ENCODE assay signal across 8 mouse cellular contexts in the genomic region with DNA sequence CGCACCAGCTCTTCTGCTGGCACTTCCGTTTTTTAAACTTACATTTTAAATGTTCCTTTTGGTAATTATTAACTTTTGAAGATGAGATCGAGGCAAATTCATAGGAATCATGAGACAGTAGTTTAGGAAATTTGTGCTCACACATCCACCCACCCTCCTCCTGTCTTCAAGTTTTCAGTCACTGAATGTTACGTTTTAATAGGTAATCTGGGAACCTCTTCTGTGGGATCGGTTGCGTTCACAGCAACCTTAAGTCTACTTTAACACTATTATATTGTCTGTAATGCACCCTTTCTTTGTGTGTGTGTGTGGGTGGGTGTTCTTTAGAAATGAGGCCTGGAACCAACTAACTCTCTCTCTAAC. TPM values are rescaled to one million over a fixed set of nuclear protein-coding genes. Genes with fewer than 3 reads are reported as not detected.
DNase-seq lines count a peak whose midpoint lies in the region; ATAC-seq and TF ChIP-seq lines count a peak whose summit lies in the region.

No protein-coding gene starts in this region.

- H3K27me3 ChIP-seq in heart, embryonic 11.5 days (ENCODE audit: control insufficient read depth, insufficient read depth, low read length) = no peaks in the 10 kb centered on the region
- no peaks in the 10 kb centered on the region for H3K27me3 ChIP-seq in CH12.LX (replicated peaks)
- no peaks in the 10 kb centered on the region for H3K27me3 ChIP-seq in forebrain, embryonic 13.5 days
- H3K27me3 ChIP-seq in liver, embryonic 13.5 days = 0 out of 2 replicates have a peak, but pooled peaks cover 6% of the 10 kb centered on the region

- no peak for ATAC-seq in heart, embryonic 11.5 days (replicated peaks; ENCODE audit: insufficient number of reproducible peaks, low FRiP score, low TSS enrichment)
- no peak for ATAC-seq in forebrain, embryonic 13.5 days
- no peak for ATAC-seq in liver, embryonic 13.5 days (ENCODE audit: low read depth)

- no peaks in the 10 kb centered on the region for H3K36me3 ChIP-seq in heart, embryonic 11.5 days (ENCODE audit: control insufficient read depth, insufficient read depth, low read length)
- H3K36me3 ChIP-seq in CH12.LX (replicated peaks in 1 of 2; ENCODE audit: control insufficient read depth in 1 of 2, insufficient read depth in 1 of 2, low read length in 1 of 2) = peaks cover 0 to 2% of the 10 kb centered on the region in 2 experiments
- no peaks in the 10 kb centered on the region for H3K36me3 ChIP-seq in forebrain, embryonic 13.5 days (ENCODE audit: poor library complexity, severe bottlenecking)
- H3K36me3 ChIP-seq in liver, embryonic 13.5 days = no peaks in the 10 kb centered on the region

- no peak for TF ChIP-seq RAD21 in CH12.LX (IDR thresholded peaks at IDR 0.05; ENCODE audit: low read depth, low read length)

- H3K4me2 ChIP-seq in heart, embryonic 11.5 days = peak overlapping the region; percentile 77
- peak overlapping the region; percentile 93 for H3K4me2 ChIP-seq in CH12.LX (ENCODE audit: insufficient read depth, low read depth, poor library complexity, severe bottlenecking)
- peak overlapping the region; percentile 78 for H3K4me2 ChIP-seq in forebrain, embryonic 13.5 days
- H3K4me2 ChIP-seq in liver, embryonic 13.5 days = peak overlapping the region; percentile 87

- 13% methylated on average over 6 of the region's 6 CpGs for WGBS in heart, embryonic 11.5 days (ENCODE audit: insufficient replicate concordance)
- 13% methylated on average over 6 of the region's 6 CpGs for WGBS in forebrain, embryonic 13.5 days
- 21% methylated on average over 6 of the region's 6 CpGs for WGBS in liver, embryonic 13.5 days (ENCODE audit: insufficient replicate concordance)

- dilution Hi-C loops in CH12.LX (cut with MboI; ENCODE audit: extremely low pct_ligation_motif_present, extremely low pct_unique_long_range_greater_than_20kb, low sequenced_read_pairs) = no loop called here

- H3K27ac ChIP-seq in heart, embryonic 11.5 days (ENCODE audit: low read depth, low read length) = no peak overlapping the region
- H3K27ac ChIP-seq in CH12.LX (ENCODE audit: insufficient read depth, low read depth) = peak overlapping the region; percentile 73
- peak overlapping the region; percentile 90; the same call in 1 of the 2 replicates for H3K27ac ChIP-seq in forebrain, embryonic 13.5 days
- no peak overlapping the region for H3K27ac ChIP-seq in liver, embryonic 13.5 days

- no peaks in the 10 kb centered on the region for H3K4me1 ChIP-seq in heart, embryonic 11.5 days (ENCODE audit: control insufficient read depth, insufficient read depth, low read length)
- peaks cover 10 to 53% of the 10 kb centered on the region in 2 experiments for H3K4me1 ChIP-seq in CH12.LX (ENCODE audit: control insufficient read depth in 1 of 2, insufficient read depth in 2 of 2)
- peaks cover 15% of the 10 kb centered on the region for H3K4me1 ChIP-seq in forebrain, embryonic 13.5 days
- H3K4me1 ChIP-seq in liver, embryonic 13.5 days (replicated peaks) = peaks cover 23% of the 10 kb centered on the region

- no peak overlapping the region for H3K9ac ChIP-seq in heart, embryonic 11.5 days (ENCODE audit: low read depth, low read length)
- H3K9ac ChIP-seq in CH12.LX (ENCODE audit: insufficient read depth, low read depth) = peak overlapping the region; percentile 98
- peak overlapping the region; percentile 81; the same call in 1 of the 2 replicates for H3K9ac ChIP-seq in forebrain, embryonic 13.5 days
- H3K9ac ChIP-seq in liver, embryonic 13.5 days = peak overlapping the region; percentile 80; the same call in 1 of the 2 replicates

- in situ Hi-C loops in CH12.LX (cut with MboI; ENCODE audit: low pct_ligation_motif_present, low pct_unique_long_range_greater_than_20kb, low sequenced_read_pairs) = no loop called here

- DNase-seq in heart, adult 18-20 months = no peak
- no peak for DNase-seq in CH12.LX (ENCODE audit: extremely low read depth)
- DNase-seq in liver, embryonic 13.5 days = no peak
- no peak for DNase-seq in adrenal gland, postnatal 4 days (ENCODE audit: low spot score in 2 of 2)
- DNase-seq in cerebellum, adult 11 months = no peak
- DNase-seq in cerebellum, postnatal 36 days = no peak

- H3K9me3 ChIP-seq in heart, embryonic 11.5 days (replicated peaks; ENCODE audit: control insufficient read depth, low read length) = no peaks in the 10 kb centered on the region
- no peaks in the 10 kb centered on the region for H3K9me3 ChIP-seq in CH12.LX (replicated peaks; ENCODE audit: low read length)
- H3K9me3 ChIP-seq in forebrain, embryonic 13.5 days (replicated peaks) = no peaks in the 10 kb centered on the region
- no peaks in the 10 kb centered on the region for H3K9me3 ChIP-seq in liver, embryonic 13.5 days (replicated peaks)

- TF ChIP-seq POLR2A in CH12.LX (IDR thresholded peaks at IDR 0.05; ENCODE audit: low read depth, low read length) = no peak

- H3K79me2 ChIP-seq in CH12.LX (replicated peaks; ENCODE audit: control insufficient read depth, extremely low read depth, insufficient read depth, poor library complexity, severe bottlenecking) = peaks cover 35% of the 10 kb centered on the region

- no peak for TF ChIP-seq CTCF in CH12.LX (conservative IDR thresholded peaks at IDR 0.05 in 1 of 2, IDR thresholded peaks at IDR 0.05 in 1 of 2; ENCODE audit: low read depth in 2 of 2, low read length in 2 of 2)

- H3K4me3 ChIP-seq in heart, embryonic 11.5 days (ENCODE audit: low read depth, low read length) = peak overlapping the region; percentile 82
- peak overlapping the region; percentile 41 to 70 (median 64) for H3K4me3 ChIP-seq in CH12.LX (replicated peaks in 1 of 3; ENCODE audit: low read depth in 2 of 3, low read length in 2 of 3, poor library complexity in 1 of 3)
- H3K4me3 ChIP-seq in forebrain, embryonic 13.5 days = peak overlapping the region; percentile 81
- peak overlapping the region; percentile 72 for H3K4me3 ChIP-seq in liver, embryonic 13.5 days (replicated peaks)

- peak; percentile 51; the same call in 1 of the 2 replicates for TF ChIP-seq EP300 in CH12.LX (IDR thresholded peaks at IDR 0.05; ENCODE audit: low read length)

TF ChIP-seq in CH12.LX, 34 proteins besides CTCF, POLR2A, EP300 and RAD21:
- TF ChIP-seq NELFE (IDR thresholded peaks at IDR 0.05; ENCODE audit: low read depth, low read length) (no peak), ELF1 (IDR thresholded peaks at IDR 0.05; ENCODE audit: low read depth, low read length) (no peak), E2F4 (IDR thresholded peaks at IDR 0.05; ENCODE audit: insufficient replicate concordance, low read depth, low read length) (no peak), CHD2 (IDR thresholded peaks at IDR 0.05; ENCODE audit: low read length) (no peak), TCF12 (IDR thresholded peaks at IDR 0.05; ENCODE audit: low read depth, low read length) (0 out of 2 replicates have a peak, but pooled peaks have one; percentile 1), MEF2A (IDR thresholded peaks at IDR 0.05; ENCODE audit: borderline replicate concordance, low read depth, low read length) (no peak), JUND (conservative IDR thresholded peaks at IDR 0.05; ENCODE audit: low read depth, low read length) (no peak), RCOR1 (conservative IDR thresholded peaks at IDR 0.05; ENCODE audit: low read depth, low read length) (peak; percentile 54; the same call in 1 of the 2 replicates), IRF4 (IDR thresholded peaks at IDR 0.05; ENCODE audit: low read depth, low read length) (no peak), ETS1 (conservative IDR thresholded peaks at IDR 0.05; ENCODE audit: low read depth, low read length) (no peak)

RNA-seq across cellular contexts. Expression of gene Tet2, which starts 0.3 kb away (rescaled TPM):
- 14.1 and 19.4 TPM in 2 replicates for polyA plus RNA-seq in heart, embryonic 11.5 days (2014; fragmentation: Nextera tagmentation; extraction: Ambion mirVana)
- total RNA-seq in heart, adult 18-20 months (2021) = 10 to 100 TPM; 13.0 to 14.0 TPM
- 59.1 and 78.5 TPM in 2 replicates for total RNA-seq in CH12.LX (2012; rRNA removed)
- 49.7 and 51.3 TPM in 2 replicates for total RNA-seq in CH12.LX (2014; rRNA removed)
- 38.5 and 39.6 TPM in 2 replicates for polyA plus RNA-seq in CH12.LX (2012; ENCODE audit: insufficient read length, low read depth)
- 21.7 and 23.5 TPM in 2 replicates for polyA plus RNA-seq in forebrain, embryonic 13.5 days (2015; fragmentation: Nextera tagmentation; extraction: Ambion mirVana)
- polyA plus RNA-seq in liver, embryonic 13.5 days (2015; fragmentation: Nextera tagmentation; extraction: Ambion mirVana) = 2.3 and 2.5 TPM in 2 replicates
- total RNA-seq in adrenal gland, postnatal 4 days (2021) = 10 to 100 TPM; 64.2 to 67.5 TPM

Comparison
In these comparisons a context has a peak if more than half of its experiments do, and no peak if none do; other contexts are left out.
1. H3K27ac ChIP-seq: peak in CH12.LX (single experiment) and forebrain, embryonic 13.5 days (single experiment); none in heart, embryonic 11.5 days (single experiment) and liver, embryonic 13.5 days (single experiment).
2. Peak in every context shown above with its lines, with median percentiles within 50 percentile points of each other: H3K4me2 ChIP-seq and H3K4me3 ChIP-seq.